Mouse (Mus musculus): Measurements from ENCODE around the gene Gm10518.
A peak's percentile ranks its signal among the peaks of the same experiment; 100 is the strongest.

Gm10518 gene

DNA sequence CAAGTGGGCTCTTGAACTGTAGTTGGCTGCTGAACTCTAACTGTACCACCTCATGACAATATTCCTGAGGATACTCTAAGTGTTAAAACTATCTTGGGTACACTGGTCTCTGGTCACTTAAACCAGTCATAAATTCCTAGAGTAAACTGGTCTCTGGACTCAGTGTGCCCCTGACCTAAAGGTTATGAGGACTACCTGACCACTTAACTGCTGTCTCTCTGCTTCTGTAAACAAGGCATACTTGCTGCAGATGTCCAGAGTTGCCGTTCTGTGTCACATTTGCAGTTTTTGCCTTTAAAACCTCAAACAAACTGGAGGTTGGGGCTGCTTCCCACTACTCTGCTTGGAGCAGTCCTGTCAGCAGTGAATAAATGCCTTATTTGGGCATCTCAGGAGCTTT is 30.4 kb downstream of the Gm10518 start:
- DNase-seq (ENCODE audit: low spot score in 2 of 2) = no peak

DNA sequence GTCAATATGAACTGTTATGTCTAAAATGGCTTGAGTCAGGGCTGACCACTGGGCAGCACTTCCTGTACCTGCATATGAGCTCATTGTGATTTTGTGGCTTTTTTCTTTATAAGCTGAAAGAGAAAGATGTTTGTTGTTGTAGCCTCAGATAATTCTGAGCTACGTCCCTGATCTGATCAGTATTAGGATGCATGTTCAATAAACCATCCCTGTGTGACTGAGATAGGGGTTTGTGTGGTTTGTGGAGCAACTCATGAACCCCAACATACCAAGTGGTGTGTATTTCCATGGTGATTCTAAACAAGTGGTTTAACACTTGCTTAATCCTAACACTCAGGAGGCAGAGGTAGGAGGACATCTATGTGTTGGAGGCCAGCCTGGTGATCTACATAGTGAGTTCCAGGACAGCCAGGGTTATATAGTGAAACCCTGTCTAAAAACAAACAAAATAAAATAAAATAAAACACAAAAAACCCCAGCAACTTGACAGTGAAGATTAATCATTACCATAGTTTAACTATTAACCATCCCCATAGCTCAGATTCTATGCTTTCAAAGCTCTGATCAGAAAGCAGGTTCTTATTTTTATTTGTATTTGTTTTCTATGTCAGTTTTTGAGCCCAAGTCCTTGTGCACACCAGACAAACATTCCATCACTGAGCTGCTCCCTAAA is 32.7 kb downstream of the Gm10518 start:
- no peak for DNase-seq (ENCODE audit: low spot score in 2 of 2)

DNA sequence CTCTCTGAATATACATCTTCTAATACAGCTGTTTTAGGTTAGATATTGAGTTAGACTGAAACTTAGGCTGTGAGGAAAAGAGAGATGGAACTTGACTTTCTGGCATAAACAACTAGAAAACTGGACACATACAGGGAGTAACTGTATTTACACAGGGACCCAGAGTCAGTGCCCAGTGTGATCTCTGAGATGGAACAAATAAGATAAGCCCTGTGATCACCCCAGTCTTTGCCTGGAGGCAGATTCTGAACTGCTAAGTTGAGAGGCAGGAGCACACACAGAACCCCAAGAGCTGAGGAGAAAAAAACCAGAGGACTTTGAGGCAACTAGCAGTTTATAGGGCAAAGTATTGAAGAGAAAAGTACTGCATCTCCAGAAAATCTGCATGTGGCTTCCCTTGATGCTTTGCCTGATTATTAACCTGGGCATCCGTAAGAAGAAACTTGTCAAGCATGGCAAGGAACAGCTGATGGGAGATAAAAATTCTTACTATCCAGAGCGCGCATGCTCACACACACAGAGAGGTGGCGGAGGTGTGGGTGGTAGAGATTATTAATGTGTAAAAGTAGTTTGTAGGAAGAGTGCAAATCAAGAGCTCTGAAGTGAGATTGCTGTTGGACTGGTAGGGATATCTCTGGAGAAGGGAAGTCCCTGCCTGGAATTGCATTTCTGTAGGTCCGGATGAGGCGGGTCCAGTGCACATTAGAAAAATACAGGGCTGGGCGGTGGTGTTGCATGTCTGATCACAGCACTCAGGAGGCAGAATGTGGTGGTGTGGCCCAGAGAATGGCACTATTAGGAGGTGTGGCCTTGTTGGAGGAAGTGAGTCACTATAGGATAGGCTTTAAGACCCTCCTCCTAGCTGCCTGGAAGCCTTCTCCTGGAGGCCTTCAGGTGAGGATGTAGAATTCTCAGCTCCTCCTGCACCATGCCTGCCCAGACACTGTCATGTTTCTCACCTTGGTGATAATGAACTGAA is 33.5 kb downstream of the Gm10518 start:
- peak in 1 of 2 experiments; percentile 9 for DNase-seq (ENCODE audit: low spot score in 2 of 2)

DNA sequence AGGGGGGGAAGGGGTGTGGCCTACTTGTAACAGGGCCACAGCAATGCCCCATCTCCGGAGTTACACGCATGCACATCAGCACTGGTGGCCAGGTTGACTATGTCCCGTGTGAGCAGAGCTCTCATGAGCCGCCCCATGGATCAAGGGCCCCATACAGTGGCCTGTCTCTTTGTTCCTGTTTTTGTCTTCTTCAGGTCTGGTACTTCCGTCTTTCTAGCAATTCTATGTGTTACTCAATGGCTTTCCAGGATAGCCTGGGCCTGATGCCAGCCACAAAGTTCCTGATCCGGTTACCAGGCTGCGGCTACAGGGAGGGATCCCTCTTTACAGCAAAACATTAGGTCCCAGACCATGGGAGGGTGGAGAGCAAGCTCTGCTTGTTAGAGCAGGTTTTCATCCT is 39.4 kb downstream of the Gm10518 start:
- no peak for DNase-seq (ENCODE audit: low spot score in 2 of 2)

DNA sequence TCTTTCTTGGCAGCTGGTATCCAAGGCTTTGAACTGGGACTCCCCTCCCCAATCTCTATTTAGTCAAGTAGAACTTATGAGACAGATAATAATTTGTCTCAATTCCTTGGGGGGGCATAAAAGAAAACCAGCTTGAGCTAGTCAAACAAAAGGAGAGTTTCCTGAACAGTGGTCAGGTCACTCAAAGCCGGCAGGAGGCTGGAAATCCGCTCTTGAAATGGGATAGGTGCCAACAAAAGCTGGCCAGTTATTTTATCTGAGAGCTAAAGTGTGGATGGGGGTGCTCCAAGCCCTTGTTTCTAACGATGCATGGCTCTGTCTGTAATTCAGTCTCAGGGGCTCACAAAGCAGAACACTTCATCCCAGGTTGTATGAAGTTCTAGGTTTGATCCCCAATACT is 40.8 kb downstream of the Gm10518 start:
- no peak for DNase-seq (ENCODE audit: low spot score in 2 of 2)

DNA sequence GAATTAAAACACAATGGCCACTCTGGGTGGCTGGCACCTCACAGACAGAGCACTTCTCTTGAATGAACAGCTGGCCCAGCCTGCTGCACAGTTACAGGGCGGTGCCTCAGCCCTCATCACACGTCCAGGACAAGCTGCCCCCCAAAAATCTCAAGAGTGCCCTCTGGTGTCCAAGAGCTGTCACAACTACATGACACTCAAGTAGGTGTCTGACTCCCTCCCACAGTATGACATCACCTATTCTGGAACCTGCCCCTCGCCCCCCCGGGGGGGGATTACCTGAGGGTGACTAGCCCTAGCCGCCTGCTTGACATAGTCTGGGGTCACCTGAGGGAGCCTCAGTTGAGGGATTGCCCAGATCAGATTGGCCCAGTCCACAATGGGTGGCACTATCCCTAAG is 41.7 kb downstream of the Gm10518 start:
- peak; percentile 15 to 17 for DNase-seq (ENCODE audit: low spot score in 2 of 2)

DNA sequence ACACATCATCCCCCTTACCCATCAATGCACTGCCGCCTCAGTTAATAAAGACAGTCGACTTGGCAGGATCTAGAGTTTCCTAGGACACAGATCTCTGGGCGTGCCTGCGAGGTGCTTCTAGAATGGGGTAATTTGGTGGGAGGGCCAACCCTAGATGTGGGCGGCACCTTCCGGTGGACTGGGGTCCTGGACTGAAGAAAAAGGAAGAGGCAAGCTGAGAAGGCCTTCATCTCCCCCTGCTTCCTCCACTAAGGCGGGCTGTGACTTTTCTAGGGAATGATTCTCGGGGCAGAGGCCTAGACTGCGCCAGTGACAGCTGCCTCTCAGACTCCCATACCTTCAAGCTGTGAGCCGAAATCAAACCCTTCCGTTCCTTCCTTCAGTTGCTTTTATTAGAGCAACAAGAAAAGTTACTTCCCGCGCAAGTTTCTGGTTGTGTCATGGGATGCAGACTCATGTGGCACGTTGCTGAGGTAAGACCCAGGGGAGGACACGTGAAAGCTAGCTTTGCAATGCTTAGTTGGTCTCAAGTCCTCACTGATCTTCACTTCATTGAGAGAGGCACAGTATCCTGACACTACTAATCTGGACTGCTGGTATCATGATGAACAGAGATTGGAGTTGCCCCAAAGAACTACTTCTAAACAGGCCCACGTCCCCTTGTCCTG is 42.8 kb downstream of the Gm10518 start:
- DNase-seq (ENCODE audit: low spot score in 2 of 2) = no peak

DNA sequence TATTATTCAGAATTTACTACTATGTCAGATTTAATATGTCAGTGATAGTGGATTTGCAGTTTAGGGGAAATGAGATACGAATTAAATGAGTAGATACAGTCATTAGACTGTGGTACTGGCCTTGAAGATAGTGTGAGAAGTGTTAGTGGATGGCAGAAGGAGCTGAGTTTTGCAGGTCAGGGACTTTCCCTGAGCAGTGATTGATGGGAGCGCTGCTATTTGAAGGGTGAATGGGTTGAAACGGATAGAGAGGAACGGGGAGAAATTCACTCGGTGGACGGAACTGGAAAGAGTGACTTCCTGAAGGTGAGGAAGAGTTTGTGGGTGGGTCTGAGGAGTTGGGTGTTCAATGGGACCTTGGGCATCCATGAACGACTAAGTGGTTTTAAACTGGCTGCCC is 44.0 kb downstream of the Gm10518 start:
- no peak for DNase-seq (ENCODE audit: low spot score in 2 of 2)

DNA sequence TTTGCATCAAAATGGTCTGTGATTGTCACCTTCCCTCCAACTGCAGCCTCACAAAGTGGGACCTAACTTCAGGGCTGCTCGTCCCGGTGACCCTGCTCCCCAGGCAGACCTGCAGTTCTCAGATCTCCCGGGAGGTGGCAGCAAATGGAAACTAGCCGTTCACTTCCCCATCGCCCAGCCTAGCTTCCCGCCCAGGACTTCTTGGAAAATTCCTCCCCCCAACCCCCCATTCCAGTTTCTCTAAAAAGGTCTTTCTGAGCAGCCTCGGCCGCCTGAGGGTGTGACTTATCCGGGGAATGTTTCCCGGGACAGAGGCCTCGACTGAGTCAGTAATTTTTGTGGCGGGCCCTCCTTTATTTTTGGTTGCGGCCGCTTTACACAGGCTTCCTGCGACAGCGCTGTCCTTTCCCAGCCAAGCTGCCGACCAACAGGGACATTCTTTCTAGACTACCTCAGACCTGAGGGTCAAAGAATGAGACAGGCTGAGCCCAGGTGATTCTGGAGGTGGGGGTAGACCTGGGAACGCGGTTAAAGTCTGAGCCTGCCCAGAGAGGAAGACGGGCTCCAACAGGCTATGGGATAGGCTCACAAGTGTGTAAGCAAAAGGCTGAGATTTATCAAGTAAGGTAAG is 44.7 kb downstream of the Gm10518 start:
- DNase-seq (ENCODE audit: low spot score in 2 of 2) = peak; percentile 41 to 58

DNA sequence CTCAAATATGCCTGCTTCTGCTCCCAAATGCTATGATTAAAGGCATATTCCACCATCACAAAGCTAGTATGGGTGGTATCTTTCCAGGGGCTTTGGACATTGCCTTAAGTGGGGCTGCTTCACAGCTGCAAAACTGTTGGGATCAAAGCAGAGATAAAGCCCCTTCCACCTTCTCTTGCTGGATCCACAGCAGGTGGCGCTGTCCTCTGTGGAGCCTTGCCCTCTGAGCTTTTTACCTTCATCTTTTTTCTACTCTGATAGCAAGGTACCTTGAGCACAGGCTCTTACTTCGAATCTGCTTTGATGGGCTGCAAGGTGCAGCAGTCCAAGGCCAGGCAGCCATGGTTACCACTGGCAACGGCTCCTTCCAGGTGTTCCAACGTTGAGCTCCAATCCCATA is 50.2 kb downstream of the Gm10518 start:
- no peak for DNase-seq (ENCODE audit: low spot score in 2 of 2)

All from right cerebral cortex, postnatal 36 days (tissue).